Mouse (Mus musculus) kidney, embryonic 14.5 days (tissue): ENCODE data around the gene Akt1. TPM values are rescaled to one million over a fixed set of nuclear protein-coding genes. Genes with fewer than 3 reads are reported as not detected.

Experiments
- ATAC-seq: fragments of 200-750 bp; cut with Nextera tagmentation; 2 replicates; pipeline ENCODE4 v1.8.0; 2017; ENCODE audit warnings: moderate number of reproducible peaks, mild to moderate bottlenecking, moderate TSS enrichment, moderate library complexity; ENCODE audit not compliant: low FRiP score, low TSS enrichment
- H3K27ac ChIP-seq: fragments of 300-500 bp; sonication (generic); 2 replicates; pipeline ENCODE4 v1.5.1; 2014; ENCODE audit warnings: low read depth, mild to moderate bottlenecking, low read length, moderate library complexity, mixed read lengths
- H3K27me3 ChIP-seq: fragments of 300-500 bp; sonication (generic); 2 replicates; pipeline ENCODE4 v1.6.1; 2014; ENCODE audit warnings: mild to moderate bottlenecking, low read length; ENCODE audit not compliant: control insufficient read depth, insufficient read depth
- H3K36me3 ChIP-seq: fragments of 300-500 bp; sonication (generic); 2 replicates; pipeline ENCODE4 v1.6.1; 2014; ENCODE audit warnings: low read length, mixed read lengths; ENCODE audit not compliant: control insufficient read depth, insufficient read depth
- H3K4me1 ChIP-seq: fragments of 300-500 bp; sonication (generic); 2 replicates; pipeline ENCODE4 v1.6.1; 2014; ENCODE audit warnings: low read length, mixed read lengths; ENCODE audit not compliant: control insufficient read depth, insufficient read depth
- H3K4me2 ChIP-seq: fragments of 300-500 bp; sonication (generic); replicated peaks from 2 replicates; pipeline ENCODE4 v1.6.1; 2014; ENCODE audit warnings: low read depth, mild to moderate bottlenecking, low read length
- H3K4me3 ChIP-seq: fragments of 300-500 bp; sonication (generic); 2 replicates; pipeline ENCODE4 v1.5.1; 2014; ENCODE audit warnings: mild to moderate bottlenecking, low read length
- H3K9ac ChIP-seq: fragments of 300-500 bp; sonication (generic); 2 replicates; pipeline ENCODE4 v1.6.1; 2014; ENCODE audit warnings: low read depth, mild to moderate bottlenecking, low read length, moderate library complexity
- H3K9me3 ChIP-seq: fragments of 300-500 bp; sonication (generic); 2 replicates; pipeline ENCODE4 v1.6.1; 2016; ENCODE audit warnings: low read length; ENCODE audit not compliant: control insufficient read depth
- WGBS: fragments of 180-500 bp; shearing (Covaris S2); extraction: QIAGEN DNeasy Blood & Tissue Kit; methylation state at CpG from one replicate; pipeline ENCODE4 v1.1.7; 2014; 5-methylcytosine and 5-hydroxymethylcytosine counted together
- polyA plus RNA-seq: library from polyadenylated mRNA; unstranded; fragments of >200 nt; fragmentation: Nextera tagmentation; extraction: Ambion mirVana; gene quantifications from 2 replicates; pipeline ENCODE4 v1.2.1, GENCODE M21; 2014

Gene Akt1
- polyA plus RNA-seq, 1 experiment from 2014 or later, result 50.8 TPM

GRCm38 (mm10) chr12:112644180-112644854 lies 30.4 kb downstream of the Akt1 start, which contains the start of gene Siva1:
Gene Siva1, plus strand, starts transcription at chr12:112644679.
- H3K4me1 ChIP-seq, result peaks cover 18% of the 10 kb centered on the region
- H3K27ac ChIP-seq, result peak within 1 kb of the TSS; percentile 86
- peak within 1 kb of the TSS; percentile 83 for H3K4me3 ChIP-seq
- WGBS, result under 1% methylated on average over 45 of the region's 46 CpGs
- H3K9ac ChIP-seq, result peak within 1 kb of the TSS; percentile 81
- H3K27me3 ChIP-seq, result no peaks in the 10 kb centered on the region
- ATAC-seq, result peak; percentile 98
- peak within 1 kb of the TSS; percentile 87 for H3K4me2 ChIP-seq
- no peaks in the 10 kb centered on the region for H3K9me3 ChIP-seq
- H3K36me3 ChIP-seq, result peaks cover 25% of the 10 kb centered on the region

- Histone ChIP-seq H3K4me1 (peaks cover 18% of the 10 kb centered on the region), H3K27me3 (no peaks in the 10 kb centered on the region), H3K4me3 (no peak overlapping the region), H3K27ac (no peak overlapping the region), H3K9me3 (no peaks in the 10 kb centered on the region), H3K36me3 (peaks cover 13% of the 10 kb centered on the region), H3K4me2 (no peak overlapping the region), H3K9ac (no peak overlapping the region)
- ATAC-seq, result no peak
- 92% methylated on average over 6 of the region's 6 CpGs for WGBS
These were observed 31.6 kb downstream of the Akt1 start for GRCm38 (mm10) chr12:112643126-112643525.

GRCm38 (mm10) chr12:112639526-112639925 lies 35.2 kb downstream of the Akt1 start:
- Histone ChIP-seq H3K36me3 (no peaks in the 10 kb centered on the region), H3K4me2 (no peak overlapping the region), H3K9ac (no peak overlapping the region), H3K9me3 (no peaks in the 10 kb centered on the region), H3K27me3 (no peaks in the 10 kb centered on the region), H3K4me3 (no peak overlapping the region), H3K4me1 (0 out of 2 replicates have a peak, but pooled peaks cover 3% of the 10 kb centered on the region), H3K27ac (no peak overlapping the region)
- no peak for ATAC-seq
- 88% methylated on average over 10 of the region's 10 CpGs for WGBS

GRCm38 (mm10) chr12:112633686-112634085 lies 41.0 kb downstream of the Akt1 start:
- ATAC-seq, result no peak
- Histone ChIP-seq H3K27ac (no peak overlapping the region), H3K9me3 (no peaks in the 10 kb centered on the region), H3K4me2 (no peak overlapping the region), H3K4me3 (no peak overlapping the region), H3K9ac (no peak overlapping the region), H3K36me3 (no peaks in the 10 kb centered on the region), H3K4me1 (peaks cover 18% of the 10 kb centered on the region), H3K27me3 (no peaks in the 10 kb centered on the region)
- WGBS, result 58% methylated on average over 9 of the region's 9 CpGs

- ATAC-seq, result no peak
- H3K36me3 ChIP-seq, result no peaks in the 10 kb centered on the region
- no peaks in the 10 kb centered on the region for H3K27me3 ChIP-seq
- H3K4me1 ChIP-seq, result peaks cover 22% of the 10 kb centered on the region
- no peak overlapping the region for H3K9ac ChIP-seq
- no peak overlapping the region for H3K4me2 ChIP-seq
- 83% methylated on average over 5 of the region's 5 CpGs for WGBS
- H3K9me3 ChIP-seq, result no peaks in the 10 kb centered on the region
- H3K27ac ChIP-seq, result no peak overlapping the region
- no peak overlapping the region for H3K4me3 ChIP-seq
These were observed 41.8 kb downstream of the Akt1 start for GRCm38 (mm10) chr12:112632907-112633306.

GRCm38 (mm10) chr12:112632084-112632777 lies 42.5 kb downstream of the Akt1 start:
- H3K27me3 ChIP-seq, result no peaks in the 10 kb centered on the region
- H3K9ac ChIP-seq, result no peak overlapping the region
- ATAC-seq, result no peak
- peaks cover 22% of the 10 kb centered on the region for H3K4me1 ChIP-seq
- WGBS, result 63% methylated on average over 11 of the region's 11 CpGs
- H3K4me3 ChIP-seq, result no peak overlapping the region
- H3K27ac ChIP-seq, result 0 out of 2 replicates have a peak overlapping the region, but pooled peaks have one; percentile 17
- no peaks in the 10 kb centered on the region for H3K36me3 ChIP-seq
- H3K4me2 ChIP-seq, result no peak overlapping the region
- no peaks in the 10 kb centered on the region for H3K9me3 ChIP-seq

- Histone ChIP-seq H3K36me3 (no peaks in the 10 kb centered on the region), H3K4me3 (no peak overlapping the region), H3K27me3 (no peaks in the 10 kb centered on the region), H3K9ac (no peak overlapping the region), H3K27ac (0 out of 2 replicates have a peak overlapping the region, but pooled peaks have one; percentile 17), H3K9me3 (no peaks in the 10 kb centered on the region), H3K4me1 (peaks cover 22% of the 10 kb centered on the region), H3K4me2 (no peak overlapping the region)
- 7% methylated on average over 1 of the region's 1 CpGs for WGBS
- ATAC-seq, result no peak
These were observed 43.2 kb downstream of the Akt1 start for GRCm38 (mm10) chr12:112631472-112631871.

- Histone ChIP-seq H3K9ac (no peak overlapping the region), H3K27me3 (no peaks in the 10 kb centered on the region), H3K27ac (no peak overlapping the region), H3K9me3 (no peaks in the 10 kb centered on the region), H3K4me3 (no peak overlapping the region), H3K36me3 (no peaks in the 10 kb centered on the region), H3K4me2 (no peak overlapping the region), H3K4me1 (peaks cover 22% of the 10 kb centered on the region)
- ATAC-seq, result no peak
- 74% methylated on average over 5 of the region's 5 CpGs for WGBS
These were observed 43.9 kb downstream of the Akt1 start for GRCm38 (mm10) chr12:112630796-112631195.

- H3K9me3 ChIP-seq, result no peaks in the 10 kb centered on the region
- H3K9ac ChIP-seq, result no peak overlapping the region
- ATAC-seq, result no peak
- H3K4me2 ChIP-seq, result no peak overlapping the region
- peaks cover 22% of the 10 kb centered on the region for H3K4me1 ChIP-seq
- no peak overlapping the region for H3K27ac ChIP-seq
- H3K4me3 ChIP-seq, result no peak overlapping the region
- no peaks in the 10 kb centered on the region for H3K36me3 ChIP-seq
- WGBS, result 91% methylated on average over 12 of the region's 12 CpGs
- H3K27me3 ChIP-seq, result no peaks in the 10 kb centered on the region
These were observed 44.7 kb downstream of the Akt1 start for GRCm38 (mm10) chr12:112630029-112630428.
